Mouse (Mus musculus) lung, postnatal 14 days (tissue): ENCODE data around the gene Cldn34b3.
"Not testable (repeated sequence)": the region's sequence is repeated elsewhere in the genome, so short reads cannot be mapped to it uniquely, and the experiment has no call there.

Source experiments
- DNase-seq: peaks from one replicate; pipeline ENCODE4 v3.0.0; 2021

The Cldn34b3 gene

DNA sequence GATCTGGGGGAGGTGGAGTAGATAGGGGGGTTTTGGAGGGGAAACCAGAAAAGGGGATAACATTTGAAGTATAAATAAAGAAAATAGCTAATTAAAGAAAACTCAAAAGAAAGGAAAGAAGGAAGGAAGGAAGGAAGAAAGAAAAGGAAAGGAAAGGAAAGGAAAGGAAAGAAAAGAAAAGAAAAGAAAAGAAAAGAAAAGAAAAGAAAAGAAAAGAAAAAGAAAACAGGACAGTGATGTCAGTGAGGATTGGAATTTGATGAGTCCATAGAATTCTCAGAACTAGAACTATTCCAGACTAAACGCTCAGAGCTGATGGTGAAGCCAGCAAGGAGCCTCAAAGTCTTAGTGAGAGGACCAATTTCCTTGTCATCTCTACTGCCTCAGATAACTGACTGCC, at the start of gene Cldn34b3:
TSS of gene Cldn34b3 (plus strand) at position 301 of the 400 bp plus-strand sequence.
- not testable (repeated sequence) for DNase-seq
